Mouse (Mus musculus): ENCODE data around the gene Fam160a2. TPM values are rescaled to one million over a fixed set of nuclear protein-coding genes. Genes with fewer than 3 reads are reported as not detected.

The Fam160a2 gene
- 100 to 1,000 TPM; 170 to 172 TPM for total RNA-seq (2023)

DNA sequence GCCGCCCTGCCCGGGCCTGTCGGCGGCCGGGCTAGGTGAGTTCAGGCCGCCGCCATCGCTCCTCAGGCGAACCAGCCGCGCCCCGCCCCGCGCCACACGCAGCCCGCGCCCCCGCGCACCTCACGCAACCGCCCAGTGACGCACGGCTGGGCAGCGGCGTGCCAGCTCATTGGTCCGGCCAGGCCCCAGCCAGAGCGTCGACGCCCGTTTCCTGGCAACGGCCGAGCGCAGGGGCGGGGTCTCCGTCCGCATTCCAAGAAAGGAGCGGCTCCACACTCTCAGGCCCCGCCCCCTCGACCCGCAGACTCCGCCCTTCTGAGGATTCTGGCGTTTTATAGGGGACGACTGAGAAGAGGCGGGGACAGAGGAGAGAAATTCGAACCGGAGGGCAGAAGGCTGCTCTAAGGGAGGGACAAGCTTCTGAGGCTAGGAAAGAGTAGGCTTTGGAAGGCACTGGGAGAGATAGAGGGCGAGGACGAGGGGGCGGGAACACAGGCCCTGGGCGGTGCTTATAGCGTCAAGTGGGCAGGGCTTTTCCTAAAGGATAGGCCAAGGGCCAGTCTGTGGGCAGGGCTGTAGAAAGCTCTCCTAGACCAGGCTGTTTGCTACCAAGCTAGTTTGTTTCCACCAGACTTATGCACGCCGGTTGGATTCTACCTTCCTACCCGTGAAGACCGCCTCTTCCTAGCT lies at the start of gene Fam160a2:
TSS of gene Fam160a2 (minus strand) at position 120 of the 690 bp plus-strand sequence.

DNA sequence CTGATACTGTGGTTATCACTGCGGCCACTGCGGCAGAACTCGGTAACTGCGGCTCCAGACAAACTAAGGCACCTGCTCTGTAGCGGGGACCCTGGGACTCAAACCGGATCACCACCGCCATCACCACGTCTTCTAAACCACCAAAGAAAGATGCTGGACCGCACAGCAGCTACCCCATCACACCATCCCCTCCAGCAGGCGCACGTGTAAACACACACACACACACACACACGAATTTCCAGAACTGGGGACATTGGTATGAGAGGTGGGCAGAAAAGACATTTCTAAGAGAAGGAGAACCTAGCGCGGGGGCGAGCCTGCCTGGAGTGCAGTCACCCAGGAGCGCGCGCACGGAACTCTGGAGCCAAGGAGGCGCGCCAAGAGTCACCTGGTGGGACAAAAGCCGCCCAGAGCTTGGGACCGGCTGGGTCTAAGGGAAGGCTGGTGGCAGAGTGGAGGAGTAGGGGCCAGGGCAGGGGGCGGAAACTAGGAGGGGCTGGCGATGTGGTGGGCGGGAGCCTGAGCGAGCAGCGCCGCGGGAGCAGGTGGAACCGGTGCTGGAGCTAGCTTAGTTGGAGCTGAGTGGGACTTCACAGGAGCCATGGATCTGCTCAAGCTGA lies 25.7 kb upstream of the Fam160a2 start, which contains the start of gene Cckbr:
TSS of gene Cckbr (plus strand) at position 308 of the 620 bp plus-strand sequence.

DNA sequence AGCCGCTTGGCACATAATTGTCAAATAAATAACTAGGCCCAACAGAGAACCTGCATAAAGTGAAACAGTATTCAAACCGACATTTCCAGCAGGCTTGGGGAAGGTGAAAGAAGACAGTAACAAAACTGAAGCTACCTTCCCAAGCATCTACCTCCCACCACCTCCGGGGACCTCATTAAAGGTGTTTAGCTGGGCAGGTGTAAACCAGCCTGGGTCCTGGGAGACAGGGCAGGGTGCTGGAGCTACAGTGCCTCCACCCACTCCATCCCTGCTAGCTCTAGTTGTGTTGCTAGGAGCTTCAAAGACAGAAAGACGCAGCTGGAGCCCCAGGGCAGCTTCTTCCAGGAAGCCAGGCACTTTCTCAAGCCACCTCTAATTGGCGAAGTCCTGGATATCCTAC lies 4.4 kb upstream of the Fam160a2 start, which contains the start of gene Cnga4:
TSS of gene Cnga4 (plus strand) at position 301 of the 400 bp plus-strand sequence.

DNA sequence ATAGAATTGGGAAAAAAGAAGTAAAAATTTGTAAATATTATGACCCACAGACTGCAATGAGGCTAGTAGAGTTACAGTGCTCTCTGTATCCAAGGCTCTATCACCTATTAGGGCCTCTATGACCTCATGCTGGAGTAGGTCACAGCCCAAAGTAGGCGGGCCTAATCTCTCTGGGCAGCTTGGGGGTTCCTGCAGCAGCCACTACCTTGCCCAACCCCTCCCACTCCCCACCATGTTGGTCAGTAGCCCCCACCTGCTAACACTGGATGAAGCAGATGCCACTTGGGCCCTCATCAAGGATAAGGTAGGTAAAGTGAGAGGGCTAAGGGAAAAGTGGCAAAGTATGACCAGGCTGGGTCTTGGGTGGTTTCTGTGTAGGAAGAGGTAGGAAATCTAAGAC lies 25.0 kb downstream of the Fam160a2 start, which contains the start of gene Gm5901:
TSS of gene Gm5901 (plus strand) at position 173 of the 400 bp plus-strand sequence.

DNA sequence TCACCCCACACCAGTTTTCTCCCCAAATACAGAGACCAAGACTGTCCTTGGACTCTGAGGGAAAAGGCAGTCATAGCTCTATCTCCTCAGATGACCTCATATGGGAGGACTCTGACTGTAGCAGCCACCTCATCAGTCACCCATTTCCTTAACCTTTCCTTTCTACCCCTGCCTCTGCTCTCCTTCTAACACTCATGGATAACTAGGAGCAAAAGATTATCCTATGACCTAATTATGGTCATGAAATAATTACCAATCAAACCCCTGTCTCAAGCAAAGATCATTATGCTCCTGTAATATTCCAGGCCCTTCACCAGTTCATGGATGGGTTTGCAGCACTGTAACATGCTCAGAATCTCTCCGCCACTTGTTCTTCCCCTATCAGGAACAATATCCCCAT lies 31.9 kb downstream of the Fam160a2 start, which contains the start of gene Olfr692:
TSS of gene Olfr692 (plus strand) at position 301 of the 400 bp plus-strand sequence.

DNA sequence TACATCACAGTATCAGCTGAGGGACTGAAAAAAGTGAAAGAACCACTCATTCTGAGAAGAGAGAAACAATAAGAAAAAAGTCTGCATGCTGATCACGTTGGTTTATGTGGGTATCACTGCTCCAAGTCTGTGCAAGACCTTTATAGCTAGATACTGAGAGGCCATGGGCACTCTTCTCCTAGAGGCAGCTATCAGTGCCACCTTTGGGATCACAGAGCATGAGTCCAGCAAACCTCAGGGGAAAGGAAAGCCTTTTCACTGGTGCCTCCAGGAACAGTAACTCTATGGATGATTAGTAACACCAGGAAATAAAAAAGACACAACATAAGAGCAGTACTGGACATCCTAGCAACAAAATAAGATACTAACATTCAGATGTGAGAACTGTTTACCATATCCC lies 57.7 kb downstream of the Fam160a2 start, which contains the start of gene Olfr691:
TSS of gene Olfr691 (minus strand) at position 101 of the 400 bp plus-strand sequence.

DNA sequence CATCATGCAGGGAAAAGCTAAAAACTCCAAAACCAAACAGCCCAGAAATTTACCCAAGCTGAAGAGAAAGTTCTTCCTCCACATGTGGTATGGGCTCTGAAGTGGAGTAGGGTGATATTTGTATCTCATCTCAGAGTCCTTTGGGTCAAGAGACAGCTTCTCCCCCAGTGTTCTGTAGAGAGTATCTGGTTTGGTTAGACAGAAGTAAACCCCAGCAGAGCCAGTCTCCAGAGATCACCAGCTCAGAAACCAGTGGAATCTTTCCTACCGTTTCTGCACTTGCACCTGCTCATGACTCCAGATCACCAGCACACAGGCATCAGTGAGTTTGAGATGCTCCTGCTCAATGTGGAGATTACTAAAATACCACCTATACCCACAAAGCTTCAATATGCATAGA lies 65.8 kb downstream of the Fam160a2 start, which contains the start of gene Olfr690:
TSS of gene Olfr690 (minus strand) at position 101 of the 400 bp plus-strand sequence.

Other genes starting within 250 kb of the Fam160a2 start
- gene Olfr684, start 236.4 kb downstream of the Fam160a2 start, total RNA-seq (2023) = not detected
- gene Olfr685, start 214.0 kb downstream of the Fam160a2 start, total RNA-seq (2023) = not detected
- gene Olfr686, start 192.6 kb downstream of the Fam160a2 start, total RNA-seq (2023) = not detected
- not detected for gene Olfr688, start 112.0 kb downstream of the Fam160a2 start, total RNA-seq (2023)
- not detected for gene Olfr689, start 88.9 kb downstream of the Fam160a2 start, total RNA-seq (2023)
- under 1 TPM in 1 of 2 experiments, not detected in 1; 0.15 TPM for gene Olfr690, start 66.0 kb downstream of the Fam160a2 start, total RNA-seq (2023)
- gene Olfr691, start 57.8 kb downstream of the Fam160a2 start, total RNA-seq (2023) = under 1 TPM; 0.61 to 0.71 TPM
- not detected for gene Olfr692, start 31.8 kb downstream of the Fam160a2 start, total RNA-seq (2023)
- not detected for gene Gm5901, start 25.0 kb downstream of the Fam160a2 start, total RNA-seq (2023)
- under 1 TPM; 0.31 to 0.64 TPM for gene Cnga4, start 4.5 kb upstream of the Fam160a2 start, total RNA-seq (2023)
- not detected for gene Cckbr, start 25.7 kb upstream of the Fam160a2 start, total RNA-seq (2023)
- not detected for gene Cavin3, start 82.2 kb upstream of the Fam160a2 start, total RNA-seq (2023)
- gene Smpd1, start 154.3 kb upstream of the Fam160a2 start, total RNA-seq (2023) = 10 to 100 TPM; 18.9 to 23.0 TPM
- 1 to 10 TPM; 1.0 to 1.4 TPM for gene Apbb1, start 181.6 kb upstream of the Fam160a2 start, total RNA-seq (2023)
- gene Hpx, start 200.1 kb upstream of the Fam160a2 start, total RNA-seq (2023) = not detected
- gene Trim3, start 233.5 kb upstream of the Fam160a2 start, total RNA-seq (2023) = 10 to 100 TPM; 16.4 to 22.6 TPM
- gene Timm10b, start 240.0 kb upstream of the Fam160a2 start, total RNA-seq (2023) = 100 to 1,000 TPM; 104 to 111 TPM
- 10 to 100 TPM; 15.4 to 15.8 TPM for gene Arfip2, start 240.4 kb upstream of the Fam160a2 start, total RNA-seq (2023)
- gene Gm45799, start 240.5 kb upstream of the Fam160a2 start, total RNA-seq (2023) = 10 to 100 TPM in 1 of 2 experiments, 1 to 10 TPM in 1; 5.0 to 12.6 TPM

Data from neutrophil, adult 83 days (primary cell).